17 mouse cellular contexts compared by ENCODE assay signal in genomic region chr7:96507046-96507445, GRCm38 (mm10).
"Had no signal": no experiment of that assay in that cellular context is flagged by ENCODE, and none has a peak within 500 bp of the region (broad histone marks: within the 10 kb centered on the region; RNA-seq: fewer than 3 reads in every experiment).

No protein-coding gene starts in this region.

- DNase-seq: cerebellum, adult 8-10 months; cerebellum, adult 9-10 months; cerebellum, adult 9-11 months; cerebellum, postnatal 14 days; cerebellum, postnatal 25 days; cerebellum, postnatal 36 days; embryo, embryonic 11 days; forebrain, postnatal 0 days; gastrocnemius, adult 2 months; gastrocnemius, postnatal 10 days; gastrocnemius, postnatal 14 days; gastrocnemius, postnatal 25 days; heart, adult 2 months had no signal

- ATAC-seq: forebrain, embryonic 13.5 days; forebrain, embryonic 14.5 days; forebrain, embryonic 15.5 days; forebrain, embryonic 16.5 days; forebrain, postnatal 0 days had no signal
